Mouse (Mus musculus) hindbrain, embryonic 11.5 days (tissue): Measurements from ENCODE around the gene Traf2. TPM values are rescaled to one million over a fixed set of nuclear protein-coding genes. Genes with fewer than 3 reads are reported as not detected.

Experiments used
- ATAC-seq: fragments of 200-750 bp; cut with Nextera tagmentation; 2 replicates; pipeline ENCODE4 v1.8.0; 2017; ENCODE audit warnings: mild to moderate bottlenecking, moderate TSS enrichment, moderate library complexity; ENCODE audit not compliant: low FRiP score
- DNase-seq: peaks from one replicate; pipeline ENCODE4 v3.0.0-alpha.2; 2015; ENCODE audit warnings: low spot score
- H3K27ac ChIP-seq: fragments of 300-500 bp; sonication (generic); 2 replicates; pipeline ENCODE4 v1.5.1; 2014; ENCODE audit warnings: mild to moderate bottlenecking, low read depth, low read length
- H3K27me3 ChIP-seq: fragments of 300-500 bp; sonication (generic); 2 replicates; pipeline ENCODE4 v1.6.1; 2014; ENCODE audit warnings: mild to moderate bottlenecking, low read length, moderate library complexity, mixed read lengths; ENCODE audit not compliant: control insufficient read depth, insufficient read depth
- H3K36me3 ChIP-seq: fragments of 300-500 bp; sonication (generic); 2 replicates; pipeline ENCODE4 v1.6.1; 2014; ENCODE audit warnings: mild to moderate bottlenecking, low read length, moderate library complexity, mixed read lengths; ENCODE audit not compliant: control insufficient read depth, insufficient read depth
- H3K4me1 ChIP-seq: fragments of 300-500 bp; sonication (generic); replicated peaks from 2 replicates; pipeline ENCODE4 v1.6.1; 2014; ENCODE audit warnings: low read length, mixed read lengths; ENCODE audit not compliant: control insufficient read depth, insufficient read depth
- H3K4me2 ChIP-seq: fragments of 300-500 bp; sonication (generic); replicated peaks from 2 replicates; pipeline ENCODE4 v1.6.1; 2014; ENCODE audit warnings: mild to moderate bottlenecking, low read depth, low read length
- H3K4me3 ChIP-seq: fragments of 300-500 bp; sonication (generic); 2 replicates; pipeline ENCODE4 v1.5.1; 2014; ENCODE audit warnings: low read depth, low read length
- H3K9ac ChIP-seq: fragments of 300-500 bp; sonication (generic); 2 replicates; pipeline ENCODE4 v1.6.1; 2014; ENCODE audit warnings: low read depth, low read length
- H3K9me3 ChIP-seq: fragments of 300-500 bp; sonication (generic); 2 replicates; pipeline ENCODE4 v1.6.1; 2016; ENCODE audit warnings: low read length; ENCODE audit not compliant: control insufficient read depth
- WGBS: fragments of 180-500 bp; shearing (Covaris S2); extraction: QIAGEN DNeasy Blood & Tissue Kit; methylation state at CpG from one replicate; pipeline ENCODE4 v1.1.7; 2014; 5-methylcytosine and 5-hydroxymethylcytosine counted together
- polyA plus RNA-seq: library from polyadenylated mRNA; unstranded; fragments of >200 nt; fragmentation: Nextera tagmentation; extraction: Ambion mirVana; gene quantifications from 2 replicates; pipeline ENCODE4 v1.2.1, GENCODE M21; 2014

Gene Traf2
- polyA plus RNA-seq, 1 experiment from 2014 or later: 25.3 TPM

DNA sequence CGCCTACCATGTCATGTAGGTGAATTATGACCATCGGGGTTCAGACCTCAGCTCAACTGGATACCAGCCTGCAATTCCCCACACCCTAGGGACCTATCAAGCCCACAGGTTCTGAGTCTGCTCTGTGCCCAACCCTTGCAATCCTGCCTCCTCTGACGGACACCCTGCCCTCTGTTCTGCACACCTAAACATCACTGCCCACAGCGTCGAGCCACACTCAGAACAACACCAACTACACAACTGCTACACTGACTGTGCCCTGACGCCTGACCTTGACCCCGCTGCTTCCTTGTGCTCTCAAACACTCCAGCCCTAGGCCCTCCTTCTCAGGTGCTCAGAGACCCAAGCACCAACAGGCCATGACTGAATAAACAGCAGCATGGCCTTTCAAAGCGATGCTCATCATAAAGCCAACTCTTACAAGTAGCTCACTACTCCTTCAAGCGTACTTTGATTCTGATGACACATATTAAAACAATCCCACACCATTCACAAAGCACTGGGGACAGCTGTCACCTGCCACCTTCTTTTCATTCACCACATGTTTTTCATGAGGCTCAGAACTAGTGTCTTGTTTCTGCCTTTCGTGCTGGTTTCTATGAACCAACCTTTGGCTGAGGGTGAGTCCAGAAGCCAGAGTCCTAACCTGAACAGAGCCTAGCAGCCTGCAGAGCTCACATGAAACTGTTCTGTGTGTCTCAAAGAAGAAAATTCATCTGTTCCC lies 4.9 kb downstream of the Traf2 start:
- WGBS: 87% methylated on average over 10 of the region's 10 CpGs
- no peaks in the 10 kb centered on the region for H3K27me3 ChIP-seq
- no peak for ATAC-seq

DNA sequence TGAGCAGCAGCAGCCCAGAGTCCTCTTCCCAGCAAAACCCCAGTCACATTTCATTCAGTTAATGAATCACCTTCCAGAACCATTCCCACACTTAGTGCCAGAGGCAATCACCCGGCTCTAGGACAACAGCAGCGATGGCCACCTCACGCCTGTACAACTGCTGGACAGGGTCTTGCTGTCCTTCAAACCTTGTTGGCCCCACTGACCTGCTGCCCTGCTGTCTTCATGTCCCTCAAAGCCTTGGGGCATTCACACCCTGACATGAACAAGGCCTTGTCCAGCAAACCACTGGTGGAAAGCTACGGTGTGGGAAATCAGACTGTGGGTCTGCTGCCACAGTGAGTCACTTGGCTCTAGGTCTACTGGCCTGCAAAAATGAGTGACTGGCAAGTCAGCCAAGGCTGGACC lies 6.2 kb downstream of the Traf2 start:
- Histone ChIP-seq H3K27me3 (no peaks in the 10 kb centered on the region), H3K9ac (no peak overlapping the region), H3K4me3 (no peak overlapping the region), H3K27ac (no peak overlapping the region), H3K4me1 (no peaks in the 10 kb centered on the region), H3K9me3 (no peaks in the 10 kb centered on the region), H3K4me2 (no peak overlapping the region), H3K36me3 (no peaks in the 10 kb centered on the region)
- DNase-seq: no peak
- no peak for ATAC-seq
- WGBS: 89% methylated on average over 4 of the region's 4 CpGs

More for the DNA sequence above, 4.9 kb downstream of the Traf2 start:
- Histone ChIP-seq H3K4me1 (no peaks in the 10 kb centered on the region), H3K9ac (no peak overlapping the region), H3K4me2 (no peak overlapping the region), H3K36me3 (no peaks in the 10 kb centered on the region), H3K9me3 (no peaks in the 10 kb centered on the region), H3K4me3 (no peak overlapping the region), H3K27ac (no peak overlapping the region)
- no peak for DNase-seq

DNA sequence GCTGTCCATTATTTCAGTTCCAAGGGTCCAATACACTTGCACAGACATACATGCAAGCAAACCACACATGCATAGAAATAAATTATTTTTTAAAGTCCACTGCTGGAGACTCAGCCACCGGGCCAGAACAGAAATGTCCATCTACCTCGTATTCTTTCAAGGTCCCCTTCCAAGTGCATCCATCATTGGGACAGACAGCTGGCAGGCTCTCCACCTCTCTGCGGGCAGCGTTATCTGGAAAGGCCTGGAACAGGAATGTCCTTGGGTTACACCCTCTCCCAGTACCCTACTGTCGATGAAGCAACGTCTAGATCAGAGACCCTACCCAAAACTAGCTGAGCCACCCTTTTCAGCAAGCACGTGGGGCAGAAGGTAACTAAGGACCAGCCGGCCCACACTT lies 10.2 kb downstream of the Traf2 start:
- no peaks in the 10 kb centered on the region for H3K4me1 ChIP-seq
- no peaks in the 10 kb centered on the region for H3K9me3 ChIP-seq
- 94% methylated on average over 8 of the region's 8 CpGs for WGBS
- ATAC-seq: no peak
- DNase-seq: no peak
- no peaks in the 10 kb centered on the region for H3K36me3 ChIP-seq
- no peak overlapping the region for H3K4me3 ChIP-seq
- no peaks in the 10 kb centered on the region for H3K27me3 ChIP-seq
- H3K9ac ChIP-seq: no peak overlapping the region
- no peak overlapping the region for H3K4me2 ChIP-seq
- no peak overlapping the region for H3K27ac ChIP-seq

DNA sequence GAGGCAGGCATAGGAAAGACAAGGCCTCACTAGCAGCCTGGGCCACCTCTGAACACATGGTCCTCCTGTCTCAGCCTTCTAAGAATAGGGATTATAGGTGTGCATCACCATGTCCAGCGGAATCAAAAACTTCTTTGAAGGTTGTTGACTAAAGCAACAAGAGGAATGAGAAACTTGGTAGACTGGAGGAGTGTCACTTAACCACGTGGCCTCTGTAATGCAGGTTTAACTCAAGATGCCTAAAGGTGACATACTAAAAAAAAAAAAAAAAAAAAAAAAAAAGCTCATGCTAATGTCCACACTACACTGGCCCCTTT lies 11.9 kb downstream of the Traf2 start:
- H3K4me1 ChIP-seq: no peaks in the 10 kb centered on the region
- no peak overlapping the region for H3K4me3 ChIP-seq
- no peak overlapping the region for H3K9ac ChIP-seq
- no peak overlapping the region for H3K27ac ChIP-seq
- no peak for DNase-seq
- 93% methylated on average over 2 of the region's 2 CpGs for WGBS
- no peaks in the 10 kb centered on the region for H3K27me3 ChIP-seq
- H3K4me2 ChIP-seq: no peak overlapping the region
- H3K9me3 ChIP-seq: no peaks in the 10 kb centered on the region
- no peak for ATAC-seq
- peaks cover 3% of the 10 kb centered on the region; the same call in 1 of the 2 replicates for H3K36me3 ChIP-seq

DNA sequence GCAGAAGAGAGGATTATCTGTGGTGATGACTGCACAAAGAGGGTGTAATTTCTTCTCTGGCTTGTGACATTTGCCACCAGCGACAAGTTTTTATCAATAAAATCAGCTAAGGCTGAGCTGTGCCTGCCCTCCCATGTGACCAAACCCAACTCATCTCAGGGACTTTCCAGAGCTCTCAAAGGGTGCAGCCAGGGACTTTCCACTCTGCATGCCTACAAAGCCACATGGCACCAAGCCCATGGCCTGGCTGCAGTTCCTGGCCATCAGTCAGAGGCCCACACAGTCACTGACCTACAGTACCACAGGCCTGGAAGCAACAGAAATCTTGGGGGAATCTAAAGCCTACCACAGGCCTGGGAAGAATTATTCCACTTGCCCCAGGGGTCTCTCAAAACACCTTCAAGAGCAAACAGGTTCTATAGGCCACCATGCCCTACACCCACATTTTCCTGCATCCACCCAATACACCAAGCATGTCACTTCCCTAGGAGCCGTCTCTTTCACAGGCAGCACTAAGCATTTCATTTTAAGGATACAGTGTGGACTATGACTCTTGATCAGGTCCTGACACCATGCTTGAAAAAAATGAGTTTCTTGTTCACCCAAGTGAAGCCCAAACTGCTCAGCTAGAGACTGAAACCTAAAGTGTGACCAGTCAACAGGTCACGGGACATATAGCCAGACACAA lies 12.4 kb downstream of the Traf2 start:
- Histone ChIP-seq H3K4me1 (no peaks in the 10 kb centered on the region), H3K36me3 (peaks cover 3% of the 10 kb centered on the region; the same call in 1 of the 2 replicates), H3K9ac (no peak overlapping the region), H3K4me3 (no peak overlapping the region), H3K4me2 (no peak overlapping the region), H3K27me3 (no peaks in the 10 kb centered on the region), H3K9me3 (no peaks in the 10 kb centered on the region), H3K27ac (no peak overlapping the region)
- 97% methylated on average over 3 of the region's 3 CpGs for WGBS
- ATAC-seq (no peak), DNase-seq (no peak)

DNA sequence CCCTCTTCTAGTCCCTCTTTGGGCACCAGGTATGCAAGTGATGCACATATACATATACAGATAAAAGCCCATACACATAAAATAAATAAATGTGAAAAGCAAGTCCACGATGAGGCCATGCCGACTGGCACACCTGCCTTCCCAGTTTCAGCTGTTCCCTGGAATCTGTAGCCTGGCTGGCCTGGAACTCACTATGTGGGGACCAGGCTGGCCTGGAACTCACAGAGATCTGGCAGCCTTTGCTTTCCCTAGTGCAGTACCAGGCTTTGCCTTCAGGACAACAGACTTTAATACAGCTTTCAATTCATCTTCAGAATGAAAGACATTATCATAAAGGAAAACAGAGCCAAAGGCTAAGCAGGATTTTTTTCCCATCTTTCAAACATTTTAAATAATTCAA lies 13.0 kb downstream of the Traf2 start:
- peaks cover 3% of the 10 kb centered on the region; the same call in 1 of the 2 replicates for H3K36me3 ChIP-seq
- WGBS: 98% methylated on average over 2 of the region's 2 CpGs
- no peaks in the 10 kb centered on the region for H3K4me1 ChIP-seq
- DNase-seq: no peak
- H3K4me2 ChIP-seq: no peak overlapping the region
- ATAC-seq: no peak
- no peaks in the 10 kb centered on the region for H3K9me3 ChIP-seq
- H3K9ac ChIP-seq: no peak overlapping the region
- no peak overlapping the region for H3K27ac ChIP-seq
- no peak overlapping the region for H3K4me3 ChIP-seq
- no peaks in the 10 kb centered on the region for H3K27me3 ChIP-seq

DNA sequence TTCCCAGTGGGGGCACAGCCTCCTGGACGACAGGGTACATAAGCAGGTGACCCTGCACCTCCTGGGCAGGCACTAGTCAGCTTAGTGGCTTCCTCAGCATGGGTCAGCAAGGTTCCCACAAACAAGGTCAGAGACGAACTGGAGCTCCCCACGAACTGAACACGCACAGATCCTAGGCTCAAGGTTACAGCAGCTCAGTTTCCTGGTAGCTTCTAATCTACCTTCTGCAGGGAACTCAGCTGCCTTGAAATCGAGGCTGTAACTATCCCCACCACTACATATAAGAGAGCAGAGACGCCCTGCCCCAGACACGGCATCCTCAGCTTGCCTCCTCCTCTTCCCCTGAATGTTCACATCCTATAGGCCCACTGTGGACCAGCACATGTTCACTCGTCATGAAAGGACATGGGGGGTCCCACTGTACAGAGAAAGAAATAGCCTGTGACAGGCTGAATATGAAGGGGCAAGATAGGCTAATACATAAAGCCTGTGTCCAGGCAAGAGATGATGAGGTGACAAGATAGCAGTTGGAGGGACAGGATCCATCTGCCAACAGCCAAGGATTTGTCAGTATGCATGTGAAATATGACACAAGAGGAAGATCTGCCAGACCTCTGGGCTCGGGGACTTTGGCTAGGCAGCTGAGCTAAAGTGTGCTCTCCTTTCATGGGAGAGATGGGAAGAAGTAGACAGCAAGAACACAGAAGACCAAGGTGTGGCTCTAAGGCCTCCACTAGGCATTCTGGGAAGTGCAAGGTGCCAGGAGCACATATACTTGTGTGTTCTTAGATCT lies 20.0 kb downstream of the Traf2 start:
- peaks cover 13% of the 10 kb centered on the region for H3K36me3 ChIP-seq
- H3K4me2 ChIP-seq: no peak overlapping the region
- no peak overlapping the region for H3K27ac ChIP-seq
- ATAC-seq (no peak), DNase-seq (no peak)
- 89% methylated on average over 9 of the region's 9 CpGs for WGBS
- no peaks in the 10 kb centered on the region for H3K4me1 ChIP-seq
- no peak overlapping the region for H3K4me3 ChIP-seq
- no peaks in the 10 kb centered on the region for H3K27me3 ChIP-seq
- H3K9ac ChIP-seq: no peak overlapping the region
- no peaks in the 10 kb centered on the region for H3K9me3 ChIP-seq

DNA sequence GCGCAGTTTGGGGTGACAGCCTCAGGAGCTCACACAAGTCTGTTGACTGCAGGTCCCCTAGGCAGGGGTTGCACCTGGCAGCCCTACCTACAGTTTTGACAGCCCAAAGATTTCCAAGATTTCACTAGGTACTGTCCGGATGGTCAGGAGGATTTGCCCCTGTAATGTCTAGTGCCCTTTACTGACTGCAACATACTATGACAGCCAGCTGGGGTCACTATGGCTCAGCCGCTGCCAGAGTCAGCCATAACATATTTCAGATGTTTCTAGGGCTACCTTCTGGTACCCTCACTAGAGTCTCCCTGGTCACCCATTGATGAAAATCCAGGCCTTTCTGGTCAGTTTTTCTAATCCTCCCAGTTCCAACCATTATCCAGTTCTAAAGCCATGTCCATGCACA lies 36.8 kb downstream of the Traf2 start:
- H3K9ac ChIP-seq: no peak overlapping the region
- ATAC-seq (no peak), DNase-seq (no peak)
- H3K27ac ChIP-seq: no peak overlapping the region
- no peaks in the 10 kb centered on the region for H3K9me3 ChIP-seq
- no peak overlapping the region for H3K4me3 ChIP-seq
- 68% methylated on average over 3 of the region's 3 CpGs for WGBS
- H3K27me3 ChIP-seq: no peaks in the 10 kb centered on the region
- H3K4me1 ChIP-seq: no peaks in the 10 kb centered on the region
- H3K36me3 ChIP-seq: no peaks in the 10 kb centered on the region
- no peak overlapping the region for H3K4me2 ChIP-seq
